Mouse (Mus musculus): Measurements from ENCODE around the gene Slc44a3.

The Slc44a3 gene

GRCm38 (mm10) chr3:121451404-121451803 is 80.8 kb downstream of the Slc44a3 start:
- no peak for DNase-seq

DNA sequence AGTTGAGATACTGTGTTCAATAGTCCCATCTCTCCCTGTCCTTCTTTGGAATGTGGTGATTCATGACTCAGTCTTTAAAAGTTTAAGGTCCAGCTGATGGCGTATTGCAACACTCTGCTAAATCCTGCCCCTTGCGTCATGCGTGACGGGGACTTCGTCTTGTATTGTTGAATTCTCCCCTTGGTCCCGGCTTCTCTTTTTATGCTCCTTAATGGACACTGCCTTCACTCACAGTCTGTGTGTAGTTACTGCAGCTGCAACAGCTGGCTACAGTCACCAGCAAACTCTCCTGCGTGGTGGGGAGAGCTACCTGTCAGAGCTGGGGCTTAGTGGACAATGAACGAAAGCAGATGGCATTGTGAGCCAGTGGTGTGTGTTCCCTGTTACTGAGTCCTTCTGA is 82.7 kb downstream of the Slc44a3 start:
- no peak for DNase-seq

- DNase-seq, result no peak
Measured at GRCm38 (mm10) chr3:121448606-121449005, 83.6 kb downstream of the Slc44a3 start.

DNA sequence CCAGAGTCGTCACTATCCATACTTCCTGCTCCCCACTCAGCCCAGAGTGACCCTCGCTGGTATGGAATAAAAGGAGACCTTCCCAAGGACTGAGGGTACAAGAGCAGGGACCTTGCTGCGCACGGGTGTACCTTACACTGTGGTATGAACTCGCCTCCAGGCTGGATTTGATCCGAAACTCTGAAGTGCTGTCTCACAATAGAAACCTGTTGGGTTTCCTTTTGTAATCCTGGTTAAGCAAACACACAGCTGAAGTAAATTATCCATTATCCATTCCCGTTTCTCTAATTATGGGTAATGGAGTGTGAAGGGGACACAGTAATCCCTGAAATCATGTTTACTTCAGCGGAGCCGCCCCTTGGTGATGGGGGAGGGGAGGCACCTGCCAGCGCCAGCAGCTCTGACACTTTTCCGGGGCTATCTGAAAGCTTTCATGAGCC is 84.2 kb downstream of the Slc44a3 start:
- DNase-seq, result no peak

- DNase-seq, result no peak
Measured at GRCm38 (mm10) chr3:121446454-121446853, 85.8 kb downstream of the Slc44a3 start.

- no peak for DNase-seq
Measured at GRCm38 (mm10) chr3:121444414-121444813, 87.8 kb downstream of the Slc44a3 start.

DNA sequence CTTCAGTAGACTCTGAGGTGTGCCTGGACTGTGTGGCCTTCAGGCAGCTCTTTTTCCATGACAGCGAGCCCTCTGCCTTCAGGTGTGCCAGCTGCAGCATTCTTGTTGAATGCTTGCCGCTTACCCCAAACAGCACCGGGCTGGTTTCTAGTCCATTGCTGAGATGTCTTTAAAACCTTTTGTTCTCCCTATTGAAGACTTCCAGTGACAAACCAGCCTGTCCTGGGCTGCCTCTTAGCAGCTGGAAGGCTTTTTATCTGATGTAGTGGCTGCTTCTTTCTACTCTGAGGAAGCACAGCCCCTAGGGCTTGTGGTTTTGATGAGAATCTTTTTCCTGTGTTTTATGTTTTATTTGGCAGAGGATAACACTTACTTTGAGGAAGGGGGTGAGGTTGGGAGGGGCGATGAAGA is 88.3 kb downstream of the Slc44a3 start:
- DNase-seq, result no peak

DNA sequence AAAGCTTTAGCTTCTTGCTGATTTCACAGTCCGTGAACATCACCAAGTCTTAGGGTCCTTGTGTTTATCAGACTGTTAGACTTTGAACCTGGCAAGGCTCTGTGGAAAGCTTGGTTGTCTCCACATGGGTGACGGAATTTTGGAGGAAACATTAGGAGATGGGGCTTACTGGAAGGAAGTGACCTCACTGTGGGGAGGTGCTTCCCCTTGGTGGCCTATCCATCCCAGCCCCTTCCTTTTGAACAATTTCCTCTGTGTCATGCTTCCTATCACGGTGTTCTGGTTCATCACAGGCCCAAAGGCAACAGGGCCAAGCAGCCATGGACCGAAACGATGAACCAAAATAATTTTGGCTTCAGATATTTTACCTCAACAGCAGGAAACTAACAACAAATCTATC is 89.9 kb downstream of the Slc44a3 start:
- no peak for DNase-seq

DNA sequence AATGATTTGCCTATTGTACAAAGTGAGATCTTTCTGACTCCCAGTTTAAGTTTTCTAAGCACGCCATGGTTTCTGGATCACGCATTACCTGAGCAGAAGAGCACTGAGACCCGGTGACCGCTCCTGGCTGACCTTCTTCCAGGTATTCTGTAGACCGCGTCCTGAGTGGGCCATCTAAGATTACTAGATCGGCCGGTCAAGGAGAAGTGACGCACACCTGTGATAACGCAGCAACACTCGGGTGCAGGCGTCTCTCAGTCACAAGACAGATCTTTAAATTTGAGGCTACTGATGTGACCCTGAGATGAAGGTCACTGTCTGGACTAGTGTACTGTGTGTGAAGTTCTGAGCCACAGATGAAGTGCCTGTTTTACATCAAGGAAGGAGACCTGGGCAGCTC is 90.7 kb downstream of the Slc44a3 start:
- no peak for DNase-seq

DNA sequence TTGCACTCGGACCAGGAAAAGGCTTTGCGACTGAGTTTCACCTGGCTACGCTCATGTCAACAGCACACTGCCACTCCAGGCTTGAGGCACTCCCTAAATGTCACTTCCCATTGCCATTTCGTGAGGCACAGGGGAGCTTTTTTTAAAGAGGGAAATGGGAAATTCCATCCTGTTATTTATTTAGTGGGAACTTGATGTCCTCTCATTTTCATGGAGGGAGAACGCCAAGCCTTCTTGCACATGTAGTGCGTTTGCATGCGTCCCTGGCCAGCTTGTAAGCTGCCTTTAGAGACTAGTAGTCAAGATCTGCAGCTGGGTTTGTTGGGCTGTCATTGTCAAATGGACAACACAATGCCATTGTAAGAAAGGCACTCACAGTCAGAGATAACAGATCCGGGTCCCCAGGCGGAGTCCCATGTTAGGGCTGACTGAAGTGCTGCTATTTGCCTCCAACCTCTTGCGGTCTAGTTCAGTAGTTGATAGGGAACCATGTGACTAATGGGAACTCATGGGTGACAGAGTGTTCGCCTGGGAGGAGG is 92.5 kb downstream of the Slc44a3 start:
- no peak for DNase-seq

DNA sequence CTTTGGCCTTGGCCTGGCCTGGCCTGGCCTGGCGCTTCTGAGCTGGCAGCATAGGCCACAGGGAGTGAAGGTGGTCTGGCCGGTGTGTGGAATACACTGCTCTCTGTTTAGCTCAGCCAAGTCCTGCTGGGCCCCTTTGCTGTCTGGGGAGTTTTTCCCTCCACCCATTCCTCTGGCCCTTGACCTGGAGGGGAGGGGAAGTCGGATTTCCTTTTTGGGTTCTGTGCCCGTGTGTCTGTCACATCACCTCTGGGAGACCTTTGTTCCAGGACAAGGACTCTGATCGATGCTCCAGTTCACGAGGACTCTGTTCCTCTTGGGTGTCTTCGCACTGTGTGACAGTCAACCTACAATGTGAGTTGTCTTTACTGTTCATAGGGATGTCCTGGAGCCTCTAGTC is 94.2 kb downstream of the Slc44a3 start:
- DNase-seq, result no peak

DNA sequence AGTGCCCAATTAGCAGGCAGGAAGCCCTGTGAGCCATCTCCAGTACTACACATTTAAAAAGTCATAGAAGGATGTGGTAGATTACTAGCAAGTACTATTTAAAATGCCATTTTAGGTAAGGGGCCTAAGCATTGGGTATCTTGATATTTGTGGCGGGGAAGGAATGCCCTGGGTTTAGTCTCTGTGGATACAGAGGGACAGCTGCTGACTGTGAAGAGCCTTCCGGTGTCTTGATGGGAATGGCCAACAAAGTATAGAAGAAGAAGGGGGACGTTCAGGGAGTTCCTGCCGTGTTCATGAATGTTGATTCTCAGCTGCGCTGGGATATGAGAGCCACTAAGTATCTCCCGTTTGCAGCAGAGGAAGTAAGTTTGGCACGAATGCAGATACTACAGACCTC is 95.1 kb downstream of the Slc44a3 start:
- no peak for DNase-seq

DNA sequence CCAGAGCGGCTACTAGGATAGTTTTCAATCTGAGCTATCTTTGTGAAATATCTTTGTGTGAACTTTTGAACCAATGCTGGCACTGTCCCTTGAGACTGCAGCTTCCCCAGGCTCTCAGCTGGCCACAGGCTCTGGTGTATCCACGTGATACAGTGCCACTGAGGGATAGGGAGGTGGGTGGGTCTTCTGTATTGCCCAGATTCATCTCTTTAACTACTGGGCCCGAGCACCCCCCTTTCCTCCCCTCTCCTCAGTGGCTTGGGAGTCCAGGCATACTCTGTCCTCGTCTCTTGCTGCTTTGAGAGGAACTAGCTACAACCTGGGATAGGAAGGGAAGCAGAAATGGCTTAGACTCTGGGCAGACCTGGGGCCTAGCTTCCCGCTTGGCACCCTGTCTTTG is 96.9 kb downstream of the Slc44a3 start:
- no peak for DNase-seq

DNA sequence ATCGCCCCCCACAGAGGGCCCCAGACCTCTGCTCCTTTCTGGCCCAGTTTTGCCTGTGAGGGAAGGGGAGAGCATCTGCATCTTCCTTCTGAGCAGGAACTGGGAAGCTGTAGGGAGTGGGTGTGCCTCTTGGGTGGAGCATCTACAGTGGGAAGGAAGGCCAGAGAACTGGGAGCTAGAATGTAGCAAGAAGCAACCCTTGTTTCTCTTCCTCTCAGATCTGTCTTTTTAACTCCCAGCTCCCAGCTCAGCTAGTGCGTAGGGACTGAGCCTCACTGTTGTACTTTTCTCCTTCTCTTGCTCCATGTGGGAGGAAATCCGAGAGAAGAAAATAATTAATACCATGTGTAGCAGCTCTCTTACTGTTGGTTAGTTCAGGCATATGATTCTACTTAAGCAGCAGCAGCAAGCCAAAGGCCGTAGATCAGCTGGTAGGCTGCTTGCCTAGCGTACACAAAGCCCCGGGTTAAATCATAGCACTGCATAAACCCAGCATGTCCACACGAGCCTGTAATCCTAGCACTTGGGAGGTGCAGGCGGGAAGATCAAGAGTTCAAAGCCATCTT is 98.2 kb downstream of the Slc44a3 start:
- no peak for DNase-seq

DNA sequence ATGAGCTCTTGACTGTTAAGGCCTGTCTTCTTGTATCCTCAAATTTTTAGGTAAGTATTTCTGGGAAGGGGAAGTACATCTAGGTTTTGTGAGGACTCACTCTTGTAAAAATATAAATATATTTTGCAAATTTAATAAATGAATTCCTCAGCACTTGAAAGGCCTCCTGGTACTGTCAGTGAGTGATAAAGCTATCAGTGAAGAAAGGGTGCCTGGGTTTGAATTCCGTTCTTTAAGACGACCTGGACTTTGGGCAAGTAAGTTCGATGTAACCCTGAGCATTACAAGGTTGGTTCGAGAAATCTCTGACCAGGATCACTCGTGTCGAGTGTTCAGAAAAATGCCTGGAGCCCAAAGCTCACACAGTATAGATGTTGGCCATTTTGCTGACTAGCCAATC is 98.8 kb downstream of the Slc44a3 start:
- no peak for DNase-seq

- no peak for DNase-seq
Measured at GRCm38 (mm10) chr3:121430289-121430936, 101.8 kb downstream of the Slc44a3 start.

GRCm38 (mm10) chr3:121429469-121429868 is 102.7 kb downstream of the Slc44a3 start:
- DNase-seq, result no peak

GRCm38 (mm10) chr3:121428696-121429259 is 103.4 kb downstream of the Slc44a3 start:
- no peak for DNase-seq

DNA sequence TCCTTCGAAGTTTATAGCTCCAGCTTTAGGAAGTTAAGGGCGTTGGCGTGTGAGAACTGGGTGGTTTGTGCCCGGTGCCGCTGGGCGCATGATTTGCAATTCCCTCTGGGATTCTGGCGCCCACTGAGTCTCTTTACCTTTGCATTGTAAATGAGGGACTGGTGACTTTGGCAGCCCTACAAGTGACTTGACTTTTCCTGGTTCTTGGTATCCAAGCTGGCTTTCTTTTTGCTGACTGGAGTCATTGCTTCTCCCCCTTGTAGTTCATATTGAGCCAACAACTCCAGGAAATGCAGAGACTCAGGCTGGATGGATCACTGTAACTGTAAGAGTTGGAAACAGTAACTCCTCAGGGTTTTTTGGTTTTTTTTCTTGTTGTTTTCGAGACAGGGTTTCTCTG is 104.0 kb downstream of the Slc44a3 start:
- no peak for DNase-seq

DNA sequence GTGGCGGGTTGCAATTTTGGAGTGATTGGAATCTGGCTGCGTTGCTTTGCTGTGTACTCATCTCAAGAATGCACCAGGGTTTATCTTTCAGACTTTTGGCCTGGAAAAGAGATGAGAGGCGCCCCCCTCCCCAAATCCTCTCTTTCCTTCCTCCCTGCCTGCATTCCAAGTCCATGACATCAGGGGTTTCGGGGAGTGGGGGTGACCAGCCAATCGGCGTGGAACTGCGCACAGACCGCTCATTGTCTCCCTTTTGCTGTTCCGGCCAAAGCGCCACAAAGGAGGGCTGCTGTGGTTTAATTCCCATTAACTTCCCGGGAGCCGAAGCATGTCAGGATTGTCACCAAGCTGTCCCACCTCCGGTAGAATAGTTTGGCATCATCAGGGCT is 104.7 kb downstream of the Slc44a3 start:
- peak; percentile 60 for DNase-seq

DNA sequence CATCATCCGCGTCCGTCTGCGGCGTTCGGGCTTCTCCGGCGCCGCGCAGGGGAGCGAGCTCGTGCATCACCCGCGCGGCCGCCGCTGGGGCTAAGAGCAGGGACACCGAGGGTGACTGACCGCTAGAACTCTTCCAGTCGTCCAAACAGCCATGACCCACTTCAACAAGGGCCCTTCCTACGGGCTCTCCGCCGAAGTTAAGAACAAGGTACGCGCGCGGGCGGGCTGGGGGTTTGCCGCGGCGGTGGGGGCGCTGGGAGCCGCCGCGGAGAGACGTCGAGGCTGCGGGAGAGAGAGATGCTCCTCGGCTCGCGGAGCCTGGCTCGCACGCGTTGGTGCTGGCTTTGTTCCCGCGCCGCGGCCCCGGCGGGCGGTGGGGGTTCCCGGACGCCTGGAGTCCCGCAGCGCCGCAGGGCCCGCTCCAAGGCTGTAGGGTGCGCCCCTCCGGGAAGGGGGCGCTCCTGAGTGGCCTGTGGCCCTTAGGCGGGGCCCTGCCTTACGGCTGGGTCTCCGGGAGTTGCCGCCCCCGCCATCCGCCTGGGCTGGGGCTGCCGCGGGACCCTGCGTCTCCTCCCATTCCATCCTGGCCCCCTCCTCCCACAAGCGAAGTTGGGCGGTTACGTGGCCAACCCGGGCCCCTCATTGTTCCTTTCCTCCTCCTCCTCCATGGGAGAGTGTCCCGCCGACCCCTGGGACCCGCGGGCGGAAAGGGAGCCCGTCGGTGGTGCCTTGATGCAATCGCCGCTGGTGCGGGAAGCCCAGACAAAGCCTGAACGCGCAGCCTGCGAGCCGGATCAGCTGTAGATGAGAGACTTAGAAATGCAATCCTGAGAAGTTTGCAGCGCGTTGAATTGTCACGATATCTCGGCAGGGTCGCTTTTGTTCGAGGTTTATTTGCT is 105.3 kb downstream of the Slc44a3 start:
- peak; percentile 55 for DNase-seq

DNA sequence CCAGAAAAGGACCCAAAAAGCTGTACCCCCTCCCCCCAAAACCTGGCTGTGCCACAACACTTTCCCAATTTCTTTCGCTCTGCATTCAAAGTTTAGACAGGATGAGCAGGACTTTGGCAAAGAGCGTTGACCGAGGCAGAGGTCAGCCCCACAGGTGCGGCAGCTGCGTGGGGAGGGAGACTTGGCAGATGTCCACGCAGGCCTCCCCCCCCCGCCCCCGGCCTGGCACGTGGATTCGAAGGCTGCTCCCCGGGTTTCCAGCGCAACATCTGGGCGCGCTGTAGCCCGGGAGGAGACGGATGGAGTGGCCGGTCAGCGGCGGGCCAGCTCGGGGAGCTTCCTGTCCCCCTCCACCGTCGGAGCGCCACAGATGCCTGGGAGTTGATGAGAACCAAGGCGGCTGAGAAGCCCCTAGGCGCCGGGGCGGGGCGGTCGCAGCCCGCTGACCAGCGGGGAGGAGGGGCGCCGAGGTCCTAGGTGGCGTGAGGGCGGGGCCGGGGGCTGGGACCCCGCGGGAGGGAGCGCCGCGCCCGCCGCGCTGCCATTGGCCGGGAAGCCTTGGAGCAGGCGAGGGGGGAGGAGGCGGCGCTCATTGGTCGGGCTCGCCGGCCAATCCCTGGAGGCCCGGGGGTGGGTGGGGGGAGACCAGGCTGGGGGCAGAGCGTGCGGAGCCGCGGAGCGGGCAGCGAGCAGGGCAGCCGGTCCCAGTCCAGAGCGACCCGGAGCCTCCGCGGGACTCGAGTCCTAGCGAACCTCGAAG is 106.2 kb downstream of the Slc44a3 start, which contains the start of gene Cnn3:
Gene Cnn3, plus strand, starts transcription at position 637 of the 760 bp plus-strand sequence.
- peak; percentile 89 for DNase-seq

DNA sequence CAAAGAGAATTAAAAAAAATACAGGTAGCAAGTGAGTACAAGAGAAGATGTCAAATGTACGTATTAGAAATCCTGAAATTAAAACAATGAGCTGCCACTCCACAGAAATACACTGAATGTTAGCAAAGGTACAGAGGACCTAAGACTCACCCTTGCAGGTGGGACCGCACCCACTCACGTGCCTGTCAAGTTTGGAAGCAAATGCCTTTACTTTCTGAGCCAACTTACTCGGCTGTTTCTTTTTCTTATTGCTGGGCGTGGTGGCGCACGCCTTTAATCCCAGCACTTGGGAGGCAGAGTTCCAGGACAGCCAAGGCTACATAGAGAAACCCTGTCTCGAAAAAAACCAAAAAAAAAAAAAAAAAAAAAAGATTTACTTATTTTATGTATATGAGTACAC is 109.8 kb downstream of the Slc44a3 start:
- DNase-seq, result no peak

Measured in layer of hippocampus, adult 9-11 months (tissue).